Mouse (Mus musculus) cerebellum, adult 11 months (tissue): ENCODE results near the gene Rasgef1b.

Experiments used
- DNase-seq: peaks from one replicate; pipeline ENCODE4 v3.0.0; 2022

Rasgef1b gene

GRCm38 (mm10) chr5:99388585-99389250 lies 340.1 kb downstream of the Rasgef1b start:
- no peak for DNase-seq

DNA sequence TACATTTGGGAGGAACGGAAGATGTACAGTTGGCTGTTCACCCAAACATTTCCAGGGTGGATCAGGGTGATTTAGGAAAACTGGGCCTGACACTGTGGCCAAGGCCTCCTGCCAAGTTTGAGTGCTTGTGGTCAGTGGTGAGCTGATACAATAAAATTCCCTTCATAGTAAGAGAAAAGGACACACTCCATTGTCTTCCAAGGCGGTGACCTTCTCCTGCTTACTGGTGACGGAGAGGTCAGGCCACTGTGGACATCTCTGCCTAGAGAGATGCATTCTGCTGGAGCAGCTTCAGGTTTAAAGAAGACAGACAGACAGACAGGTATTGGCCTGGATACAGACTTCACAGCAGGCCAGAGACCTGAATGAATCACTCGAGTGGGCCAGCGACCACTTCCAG lies 340.7 kb downstream of the Rasgef1b start:
- no peak for DNase-seq

DNA sequence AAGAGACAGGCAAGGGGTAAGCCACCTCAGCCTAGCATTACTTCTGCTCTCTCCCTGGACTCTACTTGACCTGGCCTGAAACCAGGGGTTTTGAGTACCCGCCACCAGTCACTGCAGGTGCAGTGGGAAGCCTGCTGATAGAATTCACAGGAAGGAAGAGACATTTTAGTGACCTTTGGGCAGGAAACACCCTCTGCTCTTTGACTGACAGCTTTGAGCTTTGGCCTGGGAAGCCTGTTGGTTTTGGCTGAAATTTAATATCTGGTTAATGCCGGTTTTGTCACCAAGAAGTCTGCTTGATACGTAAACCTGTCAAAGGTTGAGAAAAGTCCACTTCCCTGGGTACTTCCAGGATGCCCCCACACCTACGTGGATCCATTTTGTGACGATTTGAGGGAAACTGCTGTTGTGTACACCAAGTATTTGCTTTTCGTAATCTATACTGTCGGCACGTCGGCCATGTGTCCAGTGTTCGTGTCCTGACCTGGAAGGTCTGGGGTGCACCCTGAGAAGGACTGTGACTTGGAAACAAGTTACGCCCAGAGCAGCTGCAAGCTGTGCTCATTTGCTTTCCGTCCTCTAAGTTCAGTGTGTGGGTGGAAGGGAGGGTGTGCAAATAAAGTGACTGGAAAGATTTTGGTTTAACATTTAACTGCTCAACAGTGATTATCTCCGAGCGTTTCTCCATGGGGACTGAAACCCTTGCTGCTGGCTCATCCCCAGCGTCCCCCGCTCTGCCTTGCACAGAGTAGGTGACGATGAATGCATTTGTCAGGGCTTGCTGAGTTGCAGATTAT lies 341.5 kb downstream of the Rasgef1b start:
- no peak for DNase-seq

GRCm38 (mm10) chr5:99386246-99386845 lies 342.5 kb downstream of the Rasgef1b start:
- DNase-seq: no peak

DNA sequence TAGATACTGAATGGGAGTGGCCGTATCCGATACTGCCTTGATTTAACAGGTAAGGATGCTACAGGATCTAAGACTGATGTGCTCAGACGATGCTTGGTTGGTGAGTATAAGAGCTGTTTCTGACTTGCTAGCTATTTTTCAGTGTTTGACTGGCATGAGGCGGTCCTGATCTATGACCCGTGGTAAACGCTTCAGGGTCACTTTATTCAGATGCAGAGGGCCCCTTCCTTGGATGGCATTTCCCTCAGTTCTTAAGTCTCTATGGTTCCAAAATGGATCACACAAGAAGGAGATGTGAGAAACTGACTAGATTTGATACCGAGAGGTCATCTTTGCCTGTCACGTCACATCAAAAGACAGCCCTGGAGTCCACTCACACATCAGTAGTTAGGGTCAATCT lies 343.1 kb downstream of the Rasgef1b start:
- no peak for DNase-seq

- no peak for DNase-seq
Measured at GRCm38 (mm10) chr5:99385090-99385489, 343.8 kb downstream of the Rasgef1b start.

DNA sequence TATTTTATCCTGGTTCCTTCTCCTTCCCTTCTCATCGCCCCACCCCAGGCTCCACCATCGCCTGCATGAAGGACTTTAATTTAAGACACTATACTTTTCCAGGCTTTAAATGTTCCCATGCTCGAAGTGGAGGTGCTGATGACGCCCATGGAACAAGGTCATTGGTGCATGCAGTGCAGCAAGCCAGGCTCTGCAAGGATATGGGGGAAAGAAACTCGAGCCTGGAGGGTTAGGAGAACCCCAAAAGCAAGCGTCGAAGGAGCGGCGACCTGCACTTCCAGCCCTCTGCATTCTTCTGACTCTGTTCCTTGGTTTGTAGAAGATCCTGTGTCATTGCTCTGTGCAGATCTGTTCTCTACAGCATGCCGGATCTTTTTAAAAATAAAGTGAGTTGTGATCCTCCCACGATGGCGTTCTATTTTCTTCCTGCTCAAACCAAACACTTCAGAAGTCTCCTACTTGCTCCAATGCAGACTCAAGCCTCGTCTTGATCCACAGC lies 345.0 kb downstream of the Rasgef1b start:
- no peak for DNase-seq

DNA sequence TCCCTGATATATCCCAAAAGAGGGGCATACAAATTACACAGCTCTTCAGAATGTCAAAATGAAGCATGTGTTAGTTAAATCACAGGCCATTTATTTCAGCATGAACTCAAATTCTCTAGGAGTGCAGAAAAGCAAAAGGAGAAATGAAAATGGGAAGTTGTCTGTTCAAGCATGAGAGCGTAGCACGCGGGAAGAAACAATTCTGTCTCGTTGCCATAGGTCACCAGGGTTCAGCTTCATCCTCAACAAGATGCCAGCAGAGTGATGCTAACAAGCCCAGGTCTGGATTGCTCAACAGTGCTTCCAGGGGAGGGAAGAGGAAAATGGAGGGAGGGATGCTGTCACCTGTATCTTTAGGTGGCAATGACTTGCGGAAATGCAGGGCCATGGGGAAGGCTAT lies 346.1 kb downstream of the Rasgef1b start:
- no peak for DNase-seq

- no peak for DNase-seq
Measured at GRCm38 (mm10) chr5:99381639-99382038, 347.2 kb downstream of the Rasgef1b start.

- no peak for DNase-seq
Measured at GRCm38 (mm10) chr5:99380882-99381281, 348.0 kb downstream of the Rasgef1b start.

- no peak for DNase-seq
Measured at GRCm38 (mm10) chr5:99380166-99380565, 348.7 kb downstream of the Rasgef1b start.

DNA sequence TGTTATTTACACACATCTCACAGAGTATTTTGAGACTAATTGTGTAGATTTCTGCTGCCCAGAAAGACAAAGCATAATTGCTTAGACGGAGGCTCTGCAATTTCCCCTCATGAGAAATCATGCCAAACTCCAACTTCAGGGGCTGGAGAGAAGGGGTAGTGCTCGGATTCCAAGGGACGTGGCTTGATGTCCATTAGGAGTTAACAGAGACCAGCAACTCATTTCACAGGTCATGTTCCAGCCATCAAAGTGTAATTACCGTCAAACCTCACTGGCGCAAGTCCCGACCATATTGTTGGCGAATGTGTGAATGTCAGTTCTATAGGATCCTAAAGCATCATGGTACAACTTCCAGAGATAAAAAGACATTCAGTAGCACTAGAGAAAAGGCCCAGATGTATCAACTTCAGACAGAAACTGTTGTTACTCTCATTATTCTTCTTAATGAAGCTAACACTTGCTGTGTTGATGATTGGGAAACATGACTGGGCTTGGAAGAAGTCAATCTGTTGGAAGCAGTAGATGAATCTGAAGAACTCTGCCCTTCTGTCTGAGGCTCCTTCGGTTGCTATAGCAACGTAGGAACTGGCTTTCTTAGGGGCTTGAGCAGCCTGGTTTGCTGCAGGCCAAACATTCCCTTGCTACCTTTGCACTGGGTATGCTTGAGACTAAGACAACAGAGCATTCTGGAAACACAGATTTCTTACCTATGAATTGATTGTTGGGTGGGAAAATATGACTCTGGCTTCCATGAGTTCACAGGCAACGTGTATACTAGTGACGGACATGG lies 350.2 kb downstream of the Rasgef1b start:
- DNase-seq: no peak

DNA sequence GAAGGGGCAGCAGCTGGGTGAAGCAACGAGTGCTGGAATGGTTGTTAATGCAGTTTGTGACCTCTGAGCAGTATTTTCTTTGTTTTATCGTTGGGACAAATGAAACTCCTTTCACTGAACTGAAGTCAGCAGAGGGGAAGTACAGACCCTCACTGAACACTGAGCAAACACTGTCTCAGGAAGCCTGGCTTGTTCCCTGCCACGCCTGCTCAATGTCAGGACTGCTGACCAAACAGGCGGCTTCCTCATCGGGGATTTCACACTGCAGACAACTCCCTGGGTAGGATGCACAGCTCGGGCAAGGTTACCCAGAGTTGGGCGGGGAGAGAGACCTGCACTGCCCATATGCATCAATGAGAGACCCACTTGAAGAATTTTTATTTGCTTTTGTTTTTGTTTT lies 353.1 kb downstream of the Rasgef1b start:
- no peak for DNase-seq

- no peak for DNase-seq
Measured at GRCm38 (mm10) chr5:99374460-99374859, 354.4 kb downstream of the Rasgef1b start.

GRCm38 (mm10) chr5:99373570-99374151 lies 355.2 kb downstream of the Rasgef1b start:
- no peak for DNase-seq

DNA sequence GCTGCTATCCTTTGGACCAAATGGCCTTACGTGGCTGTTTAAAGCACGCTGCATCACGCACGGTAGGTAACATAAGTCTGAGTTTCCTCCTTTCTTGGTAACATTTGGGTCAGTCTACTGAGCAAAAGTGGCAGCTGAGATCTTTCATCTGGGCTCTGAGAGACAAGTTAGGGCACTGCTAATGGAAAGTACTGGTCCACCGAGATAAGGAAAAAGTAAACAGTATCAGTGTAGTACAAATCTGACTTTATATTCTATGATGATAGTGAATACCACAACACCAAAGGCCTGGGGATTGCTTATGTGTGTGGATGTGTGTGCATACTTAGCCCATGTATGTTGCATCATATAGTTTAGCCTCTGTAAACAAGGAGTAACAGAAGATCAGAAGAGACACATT lies 358.2 kb downstream of the Rasgef1b start:
- no peak for DNase-seq

- DNase-seq: no peak
Measured at GRCm38 (mm10) chr5:99369256-99369655, 359.6 kb downstream of the Rasgef1b start.

DNA sequence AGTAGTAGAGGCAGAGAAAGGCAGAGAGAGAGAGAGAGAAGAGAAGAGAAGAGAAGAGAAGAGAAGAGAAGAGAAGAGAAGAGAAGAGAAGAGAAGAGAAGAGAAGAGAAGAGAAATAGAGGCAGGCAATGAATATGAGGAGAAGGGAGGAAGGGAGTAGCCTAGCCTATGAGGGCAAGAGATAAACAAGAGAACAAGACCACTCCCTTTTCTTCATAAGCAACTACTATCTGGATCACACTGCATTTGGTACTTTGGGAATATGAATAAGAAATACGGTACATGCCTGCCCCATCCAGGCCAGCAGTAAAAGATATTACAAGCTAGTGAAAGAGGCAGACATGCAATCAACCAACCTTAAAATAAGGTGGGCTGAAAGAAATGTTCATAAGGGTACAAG lies 360.2 kb downstream of the Rasgef1b start:
- no peak for DNase-seq

DNA sequence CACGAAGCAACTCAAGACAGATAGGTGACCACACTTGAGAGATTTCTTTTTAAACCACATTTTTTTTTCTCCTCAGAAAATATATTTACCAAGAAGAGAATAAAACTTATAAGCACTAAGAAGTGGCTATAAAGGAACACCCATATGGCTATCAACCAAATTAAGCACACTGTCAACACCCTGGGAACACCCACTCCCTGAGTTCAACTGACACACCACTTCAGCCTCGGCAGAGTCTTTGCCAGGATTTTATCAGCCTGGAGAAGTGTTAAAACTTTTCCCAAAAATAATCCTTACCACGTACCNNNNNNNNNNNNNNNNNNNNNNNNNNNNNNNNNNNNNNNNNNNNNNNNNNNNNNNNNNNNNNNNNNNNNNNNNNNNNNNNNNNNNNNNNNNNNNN lies 368.3 kb downstream of the Rasgef1b start:
- no peak for DNase-seq

GRCm38 (mm10) chr5:99359251-99359650 lies 369.6 kb downstream of the Rasgef1b start:
- no peak for DNase-seq

- DNase-seq: no peak
Measured at GRCm38 (mm10) chr5:99354640-99355132, 374.2 kb downstream of the Rasgef1b start.

- no peak for DNase-seq
Measured at GRCm38 (mm10) chr5:99350030-99350429, 378.8 kb downstream of the Rasgef1b start.
